Mouse (Mus musculus): ENCODE measurements at regions not wholly inside any gene's neighbourhood (a gene's known extent, or its start where the extent isn't known, plus 50 kb on each side); places are given as distances from the start of the nearest gene placed in this dataset.

DNA sequence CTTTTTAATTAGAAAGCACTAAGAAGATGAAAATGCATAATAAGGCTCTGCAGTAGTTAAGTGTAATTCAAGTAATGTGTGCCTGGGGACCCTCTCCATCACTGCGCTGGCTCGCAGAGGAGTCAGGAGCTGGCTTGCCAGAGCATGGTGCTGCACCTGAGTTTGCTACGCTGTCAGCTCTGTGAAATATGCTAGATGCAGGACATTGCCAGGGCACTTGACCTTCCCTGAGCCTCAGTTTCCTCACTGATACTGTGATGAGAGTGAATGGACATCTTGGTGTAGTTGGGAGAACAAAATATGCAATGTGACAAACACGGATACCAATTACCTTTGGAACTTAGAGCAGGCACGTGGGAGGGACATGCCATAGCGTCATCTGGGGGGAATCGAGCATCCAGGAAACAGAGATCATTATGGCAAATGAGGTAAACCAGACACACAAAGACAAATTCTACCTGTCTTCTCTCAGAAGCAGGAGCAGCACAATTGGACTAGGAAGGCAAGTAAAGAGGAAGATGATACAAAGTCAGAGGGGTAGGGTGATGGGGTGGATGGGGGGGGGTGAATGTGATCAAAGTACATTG lies 133.6 kb upstream of the Slco3a1 start:
- no peak for DNase-seq (ENCODE audit: low spot score in 2 of 2)

GRCm38 (mm10) chr7:74687303-74688115 lies 132.9 kb upstream of the Slco3a1 start:
- DNase-seq (ENCODE audit: low spot score in 2 of 2) = no peak

DNA sequence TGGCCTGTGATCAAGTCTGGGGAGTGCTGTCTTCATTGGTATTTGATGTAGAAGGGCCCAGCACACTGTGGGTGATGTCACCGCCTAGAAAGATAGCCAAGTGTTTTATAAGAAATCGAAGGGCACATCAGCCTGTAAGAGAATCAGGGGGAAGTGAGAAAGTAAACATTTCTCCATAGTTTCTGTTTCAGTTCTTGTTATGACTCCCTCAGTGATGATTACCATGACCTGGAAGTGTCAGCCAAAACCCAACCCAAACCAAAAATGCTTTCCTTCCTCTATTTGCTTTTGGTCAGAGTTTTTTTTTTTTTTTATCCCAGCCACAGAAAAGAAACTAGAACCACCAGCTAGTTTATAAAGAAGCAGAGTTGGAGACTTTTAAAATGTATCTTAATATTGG lies 129.4 kb upstream of the Slco3a1 start:
- DNase-seq (ENCODE audit: low spot score in 2 of 2) = no peak

GRCm38 (mm10) chr7:74673626-74674295 lies 119.2 kb upstream of the Slco3a1 start:
- no peak for DNase-seq (ENCODE audit: low spot score in 2 of 2)

- no peak for DNase-seq (ENCODE audit: low spot score in 2 of 2)
Measured at GRCm38 (mm10) chr7:74669110-74669509, 114.5 kb upstream of the Slco3a1 start.

DNA sequence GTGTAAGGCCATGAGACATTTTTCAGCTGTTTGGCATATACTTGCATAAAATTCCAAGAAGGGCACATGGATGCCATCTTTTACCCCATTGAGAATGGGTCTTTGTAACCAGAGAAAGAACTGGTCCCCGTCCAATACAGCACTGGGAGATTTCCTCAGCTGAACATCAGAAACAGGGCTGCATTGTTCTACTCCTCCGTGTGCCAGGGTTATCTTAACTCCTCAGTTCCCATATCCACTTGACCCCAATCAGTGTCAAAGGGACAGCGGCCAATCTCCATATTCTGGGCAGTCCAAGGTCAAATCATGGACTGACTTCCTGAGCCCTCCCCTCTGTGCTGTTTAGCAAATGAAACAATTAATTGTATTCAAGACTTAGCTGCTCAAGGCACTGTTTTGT lies 112.5 kb upstream of the Slco3a1 start:
- no peak for DNase-seq (ENCODE audit: low spot score in 2 of 2)

DNA sequence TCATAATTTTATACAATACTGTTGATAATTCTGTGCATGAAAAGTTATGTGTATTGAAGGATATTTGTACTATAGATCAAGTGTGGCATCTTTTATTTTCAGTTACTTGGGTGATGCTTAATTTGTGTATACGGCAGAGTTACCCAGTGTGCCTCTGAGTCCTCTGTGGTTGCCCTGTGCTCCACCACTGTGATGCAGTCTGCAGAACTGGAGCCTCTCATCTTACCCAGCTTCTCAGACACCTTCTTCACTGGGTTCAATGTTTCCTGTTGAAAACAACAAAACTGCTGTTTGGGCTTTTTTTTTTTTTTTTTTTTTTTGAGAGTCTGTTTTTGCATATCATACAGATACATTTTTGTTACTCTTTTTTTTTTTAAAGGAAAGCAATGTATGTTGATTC lies 109.2 kb upstream of the Slco3a1 start:
- no peak for DNase-seq (ENCODE audit: low spot score in 2 of 2)

DNA sequence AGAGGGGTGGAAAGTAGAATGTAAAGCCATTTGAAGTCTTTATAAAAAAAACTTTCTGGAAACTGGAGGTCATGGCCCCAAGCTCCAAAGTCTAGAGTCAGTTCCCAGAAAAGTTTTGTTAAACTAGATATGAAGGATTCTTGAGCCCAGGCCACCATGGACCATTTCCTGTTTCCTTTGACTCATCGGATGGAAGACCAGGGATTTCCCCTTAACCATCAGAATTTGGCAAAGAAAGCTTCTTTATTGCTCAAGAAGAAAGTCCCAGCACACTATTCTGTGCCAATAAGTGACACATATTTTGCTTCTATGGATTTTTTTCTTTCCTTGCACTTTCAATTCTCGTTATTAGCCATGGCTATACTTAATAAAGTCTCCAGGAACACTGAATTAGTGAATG lies 92.7 kb upstream of the Slco3a1 start:
- DNase-seq (ENCODE audit: low spot score in 2 of 2) = no peak

- DNase-seq (ENCODE audit: low spot score in 2 of 2) = no peak
Measured at GRCm38 (mm10) chr7:74640171-74640570, 85.6 kb upstream of the Slco3a1 start.

DNA sequence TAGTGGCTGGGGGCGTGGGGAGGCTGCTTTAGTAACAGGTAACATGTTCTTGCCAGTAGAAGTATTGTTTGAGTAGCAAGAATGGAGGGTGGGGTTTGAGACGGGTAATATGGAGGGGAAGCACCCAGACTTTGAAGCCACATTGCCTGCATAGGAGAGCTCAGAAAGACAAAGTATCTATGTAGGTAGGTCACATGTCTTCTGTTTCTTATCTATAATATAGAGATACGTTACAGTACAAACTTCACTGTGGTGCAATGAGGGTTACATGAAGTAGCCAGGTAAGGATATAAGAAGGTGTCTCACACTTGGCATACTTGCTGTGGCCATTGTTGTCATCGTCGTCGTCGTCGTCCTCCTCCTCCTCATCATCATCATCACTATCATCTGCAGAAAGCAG lies 77.6 kb upstream of the Slco3a1 start:
- no peak for DNase-seq (ENCODE audit: low spot score in 2 of 2)

DNA sequence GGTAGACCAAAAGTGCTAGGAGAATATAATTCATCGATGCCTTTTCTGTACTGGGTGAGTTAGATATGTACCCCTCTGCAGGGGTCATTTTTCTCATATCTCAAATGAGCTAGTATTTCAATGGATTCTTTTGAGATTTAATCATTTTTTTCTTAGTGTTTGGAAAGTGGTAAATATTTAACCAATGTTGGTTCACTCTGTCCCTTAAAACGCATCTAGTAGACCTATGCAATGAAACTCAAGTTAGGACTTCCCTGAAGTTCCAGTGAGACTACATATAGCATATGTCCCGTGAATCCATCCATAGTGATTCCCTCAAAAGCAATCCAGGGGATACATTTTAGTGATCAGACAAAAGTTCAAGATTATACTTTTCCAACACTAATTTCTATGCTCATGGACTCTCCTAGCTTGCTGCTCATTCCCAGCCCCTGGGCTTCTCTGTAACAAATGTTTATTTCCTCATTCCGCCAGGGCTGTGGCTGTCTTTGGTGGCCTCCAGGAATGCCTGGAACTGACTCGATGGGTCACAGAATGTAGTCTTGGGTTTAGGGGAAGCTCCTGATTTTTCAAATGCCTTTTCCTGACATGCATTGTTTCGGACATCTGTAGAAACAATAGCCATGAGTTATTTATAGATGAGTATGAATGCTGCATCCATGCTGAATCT lies 74.4 kb upstream of the Slco3a1 start:
- no peak for DNase-seq (ENCODE audit: low spot score in 2 of 2)

Data from frontal cortex, postnatal 10 days (tissue).